Mouse (Mus musculus) left cerebral cortex, adult 18-20 months (tissue): ENCODE results near the gene Cd55b. TPM values are rescaled to one million over a fixed set of nuclear protein-coding genes. Genes with fewer than 3 reads are reported as not detected.

Experiments used
- DNase-seq, 2 experiments: peaks; one replicate each; pipeline ENCODE4 v3.0.0; 2021 to 2022; ENCODE audit warnings: low spot score in 2 of 2, mixed read lengths in 1 of 2
- total RNA-seq, 2 experiments: library from RNA; stranded (reverse); gene quantifications; 2 replicates each; pipeline ENCODE4 v1.2.3; 2021

Gene Cd55b
- total RNA-seq, 2 experiments from 2014 or later: not detected

- no peak for DNase-seq
Measured at GRCm38 (mm10) chr1:130342429-130342828, 80.4 kb downstream of the Cd55b start.

Other genes starting within 250 kb of the Cd55b start
- 1 to 10 TPM; 6.7 to 7.0 TPM for gene Cd55, start 39.7 kb upstream of the Cd55b start, total RNA-seq
- gene Zp3r, start 206.6 kb upstream of the Cd55b start, total RNA-seq: not detected
- gene C4bp, start 238.6 kb upstream of the Cd55b start, total RNA-seq: not detected